Mouse (Mus musculus) ES-Bruce4 (cell line): ENCODE data around the gene Notum.

Experiments used
- CTCF ChIP-seq: IDR thresholded peaks from one replicate; pipeline ENCODE4 v1.8.1; 2011; ENCODE audit warnings: low read depth, low read length
- EP300 ChIP-seq: IDR thresholded peaks from 2 replicates; pipeline ENCODE4 v1.6.1; 2011; ENCODE audit warnings: low read depth, low read length; ENCODE audit not compliant: insufficient read depth
- POLR2A ChIP-seq: IDR thresholded peaks from one replicate; pipeline ENCODE4 v1.8.1; 2011; ENCODE audit warnings: low read length; ENCODE audit not compliant: insufficient read depth

DNA sequence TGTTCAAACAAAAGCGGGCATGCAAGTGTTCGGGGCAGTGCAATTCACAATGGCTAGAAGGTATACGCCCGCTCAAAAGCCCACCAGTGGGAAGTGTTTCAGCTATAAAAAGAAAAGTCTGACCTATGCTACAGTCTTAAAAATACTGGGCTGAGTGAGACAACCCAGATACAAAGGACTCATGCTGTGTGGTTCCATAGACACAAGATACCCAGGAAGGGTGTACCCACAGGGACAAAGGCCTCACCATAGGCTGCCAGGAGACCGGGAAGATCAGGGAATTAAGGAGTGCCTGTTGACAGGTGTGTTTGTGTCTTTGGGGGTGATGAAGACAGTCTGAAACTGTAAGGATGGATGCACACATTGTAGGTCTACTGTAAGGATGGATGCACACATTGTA lies 2.7 kb upstream of the Notum start:
- TF ChIP-seq POLR2A, result no peak
- 0 out of 2 replicates have a peak, but pooled peaks have one; percentile 69 for TF ChIP-seq EP300
- no peak for TF ChIP-seq CTCF
